In the genomic region with DNA sequence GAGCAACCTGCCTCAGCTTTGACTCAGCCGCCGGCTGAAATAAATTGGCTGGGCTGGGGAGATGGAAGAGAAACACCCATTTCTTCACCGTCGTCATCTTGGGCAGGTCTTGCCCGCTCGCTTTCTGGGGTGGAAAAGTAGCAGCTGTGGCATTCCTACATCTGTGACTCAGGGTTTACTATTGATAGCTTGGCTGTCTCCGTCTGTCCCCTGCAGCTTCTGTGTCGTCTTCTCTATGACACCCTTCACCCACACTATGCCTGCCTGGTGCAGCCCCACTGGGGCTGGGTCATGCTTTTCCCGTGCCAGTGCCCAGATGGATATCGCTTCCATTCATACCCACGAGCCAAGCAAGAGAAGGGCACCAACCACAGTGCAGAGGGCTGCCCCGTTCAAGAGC, we compare ENCODE assay signal across 10 mouse cellular contexts.
A peak's percentile ranks its signal among the peaks of the same experiment; 100 is the strongest.
DNase-seq lines count a peak whose midpoint lies in the region; ATAC-seq and TF ChIP-seq lines count a peak whose summit lies in the region.
"Had no signal": no experiment of that assay in that cellular context is flagged by ENCODE, and none has a peak within 500 bp of the region (broad histone marks: within the 10 kb centered on the region; RNA-seq: fewer than 3 reads in every experiment).

No protein-coding gene starts in this region.

- H3K4me3 ChIP-seq in forebrain, postnatal 0 days (ENCODE audit: low read depth, low read length), result no peak overlapping the region
- H3K4me3 ChIP-seq in forebrain, embryonic 11.5 days (ENCODE audit: low read depth, low read length), result no peak overlapping the region
- no peak overlapping the region for H3K4me3 ChIP-seq in midbrain, embryonic 10.5 days
- H3K4me3 ChIP-seq in midbrain, embryonic 11.5 days (ENCODE audit: low read depth, low read length), result no peak overlapping the region
- H3K4me3 ChIP-seq in heart, embryonic 16.5 days (ENCODE audit: low read length), result no peak overlapping the region

- no peak overlapping the region for H3K9ac ChIP-seq in forebrain, postnatal 0 days
- no peak overlapping the region for H3K9ac ChIP-seq in forebrain, embryonic 11.5 days (ENCODE audit: low read length)
- no peak overlapping the region for H3K9ac ChIP-seq in midbrain, embryonic 11.5 days (ENCODE audit: low read length)
- H3K9ac ChIP-seq in heart, embryonic 16.5 days (ENCODE audit: low read length), result peak overlapping the region; percentile 78

- 0 out of 2 replicates have a peak, but pooled peaks have one; percentile 4 for ATAC-seq in forebrain, postnatal 0 days
- no peak for ATAC-seq in forebrain, embryonic 11.5 days (replicated peaks; ENCODE audit: low FRiP score)
- ATAC-seq in midbrain, embryonic 11.5 days (ENCODE audit: low FRiP score), result no peak
- no peak for ATAC-seq in heart, embryonic 16.5 days (replicated peaks; ENCODE audit: extremely low read depth, insufficient read depth, low FRiP score)

- 44% methylated on average over 12 of the region's 12 CpGs for WGBS in forebrain, postnatal 0 days
- 75% methylated on average over 12 of the region's 12 CpGs for WGBS in forebrain, embryonic 11.5 days
- 71% methylated on average over 12 of the region's 12 CpGs for WGBS in midbrain, embryonic 10.5 days
- 74% methylated on average over 12 of the region's 12 CpGs for WGBS in midbrain, embryonic 11.5 days
- 34% methylated on average over 12 of the region's 12 CpGs for WGBS in heart, embryonic 16.5 days

- H3K27me3 ChIP-seq in forebrain, postnatal 0 days (ENCODE audit: insufficient read depth, low read length), result no peaks in the 10 kb centered on the region
- peaks cover 9% of the 10 kb centered on the region; the same call in 1 of the 2 replicates for H3K27me3 ChIP-seq in forebrain, embryonic 11.5 days (ENCODE audit: control insufficient read depth, insufficient read depth, low read length)
- peaks cover 43% of the 10 kb centered on the region for H3K27me3 ChIP-seq in midbrain, embryonic 10.5 days (ENCODE audit: low read depth, poor library complexity, severe bottlenecking)
- peaks cover 3% of the 10 kb centered on the region for H3K27me3 ChIP-seq in midbrain, embryonic 11.5 days (ENCODE audit: control insufficient read depth, insufficient read depth, low read length)
- H3K27me3 ChIP-seq in heart, embryonic 16.5 days (ENCODE audit: control insufficient read depth, insufficient read depth, low read length), result no peaks in the 10 kb centered on the region

- H3K9me3 ChIP-seq in forebrain, postnatal 0 days (ENCODE audit: low read length), result no peaks in the 10 kb centered on the region
- H3K9me3 ChIP-seq in forebrain, embryonic 11.5 days (ENCODE audit: control insufficient read depth, low read length), result no peaks in the 10 kb centered on the region
- no peaks in the 10 kb centered on the region for H3K9me3 ChIP-seq in midbrain, embryonic 10.5 days (replicated peaks)
- H3K9me3 ChIP-seq in midbrain, embryonic 11.5 days (ENCODE audit: control insufficient read depth, low read length), result no peaks in the 10 kb centered on the region
- no peaks in the 10 kb centered on the region for H3K9me3 ChIP-seq in heart, embryonic 16.5 days (replicated peaks; ENCODE audit: control insufficient read depth, low read length)

- peaks cover 24% of the 10 kb centered on the region for H3K4me1 ChIP-seq in forebrain, postnatal 0 days (ENCODE audit: insufficient read depth)
- peaks cover 12% of the 10 kb centered on the region; the same call in 1 of the 2 replicates for H3K4me1 ChIP-seq in forebrain, embryonic 11.5 days (replicated peaks; ENCODE audit: control insufficient read depth, insufficient read depth, low read length)
- peaks cover 49% of the 10 kb centered on the region for H3K4me1 ChIP-seq in midbrain, embryonic 10.5 days
- peaks cover 25% of the 10 kb centered on the region for H3K4me1 ChIP-seq in midbrain, embryonic 11.5 days (ENCODE audit: control insufficient read depth, insufficient read depth, low read length)
- peaks cover 76% of the 10 kb centered on the region for H3K4me1 ChIP-seq in heart, embryonic 16.5 days (ENCODE audit: control insufficient read depth, insufficient read depth, low read length)

- no peak for DNase-seq in forebrain, postnatal 0 days
- DNase-seq in forebrain, embryonic 11.5 days (ENCODE audit: low spot score), result no peak
- no peak for DNase-seq in midbrain, embryonic 10.5 days (ENCODE audit: low spot score)
- no peak for DNase-seq in midbrain, embryonic 11.5 days (ENCODE audit: low spot score, missing footprints)
- peak; percentile 11 for DNase-seq in right cerebral cortex, postnatal 14 days
- no peak for DNase-seq in embryo, embryonic 9.5 days (ENCODE audit: extremely low spot score)
- DNase-seq in adrenal gland, adult (ENCODE audit: inconsistent age in 2 of 2, low spot score in 1 of 2), result no peak
- DNase-seq: kidney, adult 9 months had no signal

- H3K27ac ChIP-seq in forebrain, postnatal 0 days (ENCODE audit: low read depth, low read length), result 0 out of 2 replicates have a peak overlapping the region, but pooled peaks have one; percentile 82
- no peak overlapping the region for H3K27ac ChIP-seq in forebrain, embryonic 11.5 days (ENCODE audit: low read depth, low read length)
- H3K27ac ChIP-seq in midbrain, embryonic 10.5 days (replicated peaks), result peak overlapping the region; percentile 61; the same call in 1 of the 2 replicates
- no peak overlapping the region for H3K27ac ChIP-seq in midbrain, embryonic 11.5 days (ENCODE audit: low read depth, low read length)
- peak overlapping the region; percentile 92 for H3K27ac ChIP-seq in heart, embryonic 16.5 days (ENCODE audit: low read length)

- H3K4me2 ChIP-seq in forebrain, postnatal 0 days (ENCODE audit: low read depth), result peak overlapping the region; percentile 80
- H3K4me2 ChIP-seq in forebrain, embryonic 11.5 days (ENCODE audit: low read depth, low read length, severe bottlenecking), result no peak overlapping the region
- no peak overlapping the region for H3K4me2 ChIP-seq in midbrain, embryonic 11.5 days
- peak overlapping the region; percentile 80 for H3K4me2 ChIP-seq in heart, embryonic 16.5 days (ENCODE audit: low read depth, low read length)
- H3K4me2 ChIP-seq: liver, embryonic 11.5 days had no signal

- no peaks in the 10 kb centered on the region for H3K36me3 ChIP-seq in forebrain, postnatal 0 days (ENCODE audit: insufficient read depth)
- H3K36me3 ChIP-seq in forebrain, embryonic 11.5 days (ENCODE audit: control insufficient read depth, insufficient read depth, low read length), result no peaks in the 10 kb centered on the region
- H3K36me3 ChIP-seq in midbrain, embryonic 10.5 days, result no peaks in the 10 kb centered on the region
- no peaks in the 10 kb centered on the region for H3K36me3 ChIP-seq in midbrain, embryonic 11.5 days (ENCODE audit: control insufficient read depth, insufficient read depth, low read length)
- H3K36me3 ChIP-seq in heart, embryonic 16.5 days (ENCODE audit: control insufficient read depth, insufficient read depth), result no peaks in the 10 kb centered on the region

- no peak for TF ChIP-seq CTCF in forebrain, postnatal 0 days (IDR thresholded peaks at IDR 0.05; ENCODE audit: low read depth)

Comparison
In these comparisons a context has a peak if more than half of its experiments do, and no peak if none do; other contexts are left out.
1. H3K27ac ChIP-seq: peak in forebrain, postnatal 0 days (single experiment), midbrain, embryonic 10.5 days (single experiment) and heart, embryonic 16.5 days (single experiment); none in forebrain, embryonic 11.5 days (single experiment) and midbrain, embryonic 11.5 days (single experiment).
2. H3K4me2 ChIP-seq: peak in forebrain, postnatal 0 days (single experiment) and heart, embryonic 16.5 days (single experiment); none in forebrain, embryonic 11.5 days (single experiment) and midbrain, embryonic 11.5 days (single experiment).